Mouse (Mus musculus) megakaryocyte progenitor cell, adult 5-6 weeks (primary cell): ENCODE measurements at regions not wholly inside any gene's neighbourhood (a gene's known extent, or its start where the extent isn't known, plus 50 kb on each side); places are given as distances from the start of the nearest gene placed in this dataset.

ENCODE experiments used
- ATAC-seq: replicated peaks from 2 replicates; pipeline ENCODE4 v1.8.0; 2016; ENCODE audit warnings: mild to moderate bottlenecking, moderate TSS enrichment, inconsistent platforms; ENCODE audit not compliant: poor library complexity

DNA sequence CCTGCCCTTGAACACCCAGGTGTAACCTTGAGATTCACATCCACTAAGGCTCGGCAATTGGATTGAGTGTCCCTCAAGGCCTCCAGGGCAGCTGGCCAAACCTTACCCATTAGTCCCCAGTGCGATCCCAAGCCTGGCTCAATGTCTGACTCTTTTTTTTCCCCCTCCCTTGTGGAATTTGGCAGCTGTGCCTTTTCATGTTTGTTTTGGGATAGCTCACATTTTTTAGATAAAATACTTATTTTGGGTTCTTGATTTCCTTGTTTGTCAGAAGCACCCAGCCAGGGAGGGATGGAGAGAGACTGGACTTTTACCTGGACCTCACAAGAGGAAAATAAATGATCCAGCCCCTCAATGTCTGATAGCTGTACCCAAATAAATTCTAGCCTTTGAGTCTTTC lies 134.5 kb downstream of the Gm10295 start:
- no peak for ATAC-seq

DNA sequence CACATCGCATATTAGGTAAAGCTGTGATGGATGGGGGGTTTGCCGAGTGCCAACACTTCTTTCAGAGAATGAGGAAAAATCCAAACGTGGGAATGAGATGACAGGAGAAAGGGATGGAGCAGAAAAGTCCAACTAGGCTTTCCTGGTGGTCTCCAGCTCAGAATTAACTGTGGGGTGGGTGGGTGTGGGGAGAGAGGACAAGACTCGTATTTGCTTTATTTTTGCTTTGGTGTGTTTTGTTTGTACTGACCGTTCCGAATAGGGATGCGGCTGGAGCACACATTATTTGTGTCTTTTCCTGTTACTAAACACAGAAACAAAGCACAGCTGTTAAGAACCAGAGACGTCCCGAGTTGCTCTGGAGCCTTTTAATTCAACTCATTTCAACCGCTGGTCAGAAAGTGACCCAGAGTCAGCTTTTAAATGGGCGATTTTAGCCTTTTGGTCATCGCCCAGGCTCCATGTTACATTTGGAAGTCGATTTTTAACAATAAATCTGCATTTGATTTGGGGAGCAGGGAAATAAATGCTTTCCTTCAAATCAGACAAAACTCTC lies 136.7 kb downstream of the Gm10295 start:
- no peak for ATAC-seq

DNA sequence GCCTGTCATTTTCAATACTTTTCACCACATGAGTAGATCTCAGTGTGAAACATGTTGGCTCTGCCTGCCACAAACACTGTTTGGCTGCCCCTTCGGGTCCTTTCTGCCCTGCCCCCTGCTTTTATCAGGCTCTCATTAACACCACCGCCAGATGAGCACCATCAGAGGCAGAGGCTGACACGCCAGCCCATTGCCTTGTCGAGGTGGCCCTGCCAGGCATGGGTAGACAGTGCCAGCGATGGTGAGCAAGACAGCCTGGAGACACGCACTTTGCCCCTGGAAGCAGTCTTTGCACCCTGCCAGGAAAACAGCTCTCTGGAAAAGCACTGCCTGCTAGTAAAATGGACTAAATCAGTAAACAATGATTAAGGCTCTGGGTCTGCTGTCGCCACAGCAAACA lies 158.2 kb downstream of the Gm10295 start:
- no peak for ATAC-seq

DNA sequence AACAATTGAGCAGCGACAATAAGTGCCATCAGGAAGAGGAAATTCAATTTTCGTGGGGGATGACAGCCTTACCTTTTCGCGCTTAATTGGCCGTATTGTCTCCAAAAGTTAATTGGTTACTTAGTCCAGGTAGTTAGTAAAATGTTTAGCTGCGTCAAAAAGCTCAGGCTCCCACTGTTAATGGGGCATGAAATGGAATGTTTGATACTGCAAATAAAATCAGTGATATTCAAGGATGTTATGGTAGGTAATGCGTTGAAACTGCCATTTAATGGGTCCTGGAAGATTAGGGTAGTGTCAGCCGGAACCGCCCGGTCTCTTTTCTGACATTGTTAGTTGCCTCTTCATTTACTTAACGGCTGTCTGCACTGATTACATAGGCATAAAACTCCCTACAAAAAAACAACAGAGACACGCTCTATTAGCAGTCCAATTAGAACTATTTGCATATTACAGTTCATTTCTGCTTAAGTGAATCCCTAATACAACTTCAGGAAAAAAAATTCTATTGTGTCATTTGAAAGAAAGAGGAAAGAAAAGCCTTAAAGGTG lies 161.0 kb downstream of the Gm10295 start:
- ATAC-seq, result no peak

DNA sequence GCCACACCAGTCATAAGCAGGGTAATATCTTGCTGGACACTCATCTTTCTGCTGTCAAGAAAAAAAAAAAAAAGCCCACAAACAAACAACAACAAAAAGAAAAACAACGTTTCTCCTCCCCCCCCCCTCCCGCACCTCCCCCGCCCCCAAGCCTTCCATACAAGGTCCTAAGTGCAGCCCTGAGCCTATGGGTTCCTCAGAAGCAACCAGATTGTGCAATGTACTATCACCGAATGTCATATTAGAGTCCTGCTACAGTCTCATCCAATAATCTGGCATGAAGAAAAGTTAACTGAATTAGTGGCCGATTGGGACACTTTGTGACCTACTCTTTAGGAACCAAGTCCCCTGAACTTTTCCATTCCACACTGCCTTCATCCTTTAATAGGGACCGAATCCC lies 161.5 kb downstream of the Gm10295 start:
- no peak for ATAC-seq

DNA sequence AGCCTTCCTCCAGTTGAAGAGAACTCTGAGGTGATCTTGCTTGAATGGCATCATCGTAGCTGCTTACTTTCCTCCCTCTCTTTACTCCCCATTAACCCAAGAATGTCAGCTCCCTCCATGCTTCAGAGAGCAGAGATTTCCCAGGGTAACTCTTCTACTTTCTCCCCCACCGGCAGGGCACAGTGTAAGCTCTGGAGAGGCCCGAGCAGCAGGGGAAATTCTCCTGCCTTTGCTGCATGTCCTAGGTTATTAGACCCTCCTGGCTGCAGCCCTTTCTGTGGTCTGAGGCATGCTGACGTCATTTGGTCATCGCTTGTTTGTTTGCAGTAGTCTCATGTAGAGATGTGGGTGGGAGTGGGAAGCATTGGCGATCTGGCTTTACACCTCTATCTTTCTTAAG lies 163.2 kb downstream of the Gm10295 start:
- no peak for ATAC-seq

DNA sequence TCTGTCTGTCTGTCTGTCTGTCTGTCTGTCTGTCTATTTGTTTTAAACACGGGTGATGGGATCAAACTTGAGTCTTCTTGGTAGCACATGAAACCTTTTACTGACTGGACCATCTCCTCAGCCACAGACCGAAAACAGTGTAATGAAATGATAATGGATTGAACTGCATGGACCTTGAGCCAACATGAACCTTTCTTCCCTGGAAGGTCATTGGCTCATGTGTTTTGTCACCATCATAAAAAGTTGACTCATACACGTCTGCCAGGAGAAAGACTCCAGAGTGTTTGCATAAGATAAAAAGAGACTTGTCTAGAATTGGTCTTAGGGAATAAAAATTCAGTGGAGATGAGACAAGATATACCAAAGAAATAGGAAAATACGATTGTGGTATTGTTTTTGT lies 176.4 kb downstream of the Gm10295 start:
- no peak for ATAC-seq

DNA sequence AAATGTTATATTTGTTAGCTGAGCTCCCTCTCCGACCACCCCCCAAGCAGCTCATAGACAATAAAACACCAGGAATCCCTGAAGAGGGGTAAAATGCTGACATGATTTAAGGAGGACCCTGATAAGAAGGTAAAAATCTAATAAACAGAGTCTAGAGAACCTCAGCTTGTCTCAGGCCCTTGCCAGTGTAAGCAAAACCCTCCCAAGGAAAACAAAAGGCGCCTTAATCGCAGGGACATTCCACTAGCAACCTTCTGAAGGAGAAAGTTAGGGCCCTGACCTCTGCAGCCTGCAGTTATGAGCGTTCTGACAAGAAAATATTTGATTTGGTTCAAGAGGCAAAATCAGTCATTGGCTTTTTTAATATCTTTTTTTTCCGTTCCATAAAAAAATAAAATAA lies 212.2 kb downstream of the Gm10295 start:
- ATAC-seq, result no peak

DNA sequence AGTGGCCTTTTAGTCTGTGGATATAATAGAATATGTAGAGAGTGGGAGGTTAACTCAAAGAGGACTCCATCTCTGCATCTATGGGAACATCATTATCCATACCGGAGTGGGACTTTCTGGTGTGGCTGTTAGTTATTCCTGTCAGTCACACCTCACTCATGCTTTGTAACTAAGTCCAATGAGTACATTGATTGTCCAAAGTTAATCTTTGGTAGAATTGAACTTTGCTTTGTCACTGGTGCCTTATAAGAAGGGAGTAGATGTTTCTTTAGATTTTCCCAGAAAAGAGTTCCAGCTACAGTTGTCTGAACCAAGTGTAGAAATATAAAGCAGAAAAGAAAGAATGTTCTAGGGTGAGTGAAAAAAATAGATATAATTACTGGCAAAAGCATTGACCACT lies 221.3 kb downstream of the Gm10295 start:
- ATAC-seq, result no peak

DNA sequence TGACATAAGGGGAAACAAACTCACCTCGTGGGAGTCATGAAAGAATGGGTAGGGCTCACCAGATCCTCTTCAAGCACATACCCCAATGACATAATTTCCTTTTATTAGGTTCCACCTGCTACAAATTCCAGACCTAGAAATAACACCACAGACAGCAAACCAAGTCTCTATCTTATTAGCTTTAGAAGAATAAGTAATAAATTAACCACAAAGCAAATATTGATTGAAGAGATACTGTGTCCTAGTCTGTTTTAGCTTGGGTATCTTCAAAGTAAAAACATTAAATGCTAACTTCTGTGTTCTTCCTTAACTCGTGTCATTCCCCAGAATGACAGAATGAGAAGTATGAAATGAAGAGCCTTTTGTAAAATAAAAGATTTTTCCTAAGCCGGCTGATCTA lies 222.4 kb downstream of the Gm10295 start:
- no peak for ATAC-seq

DNA sequence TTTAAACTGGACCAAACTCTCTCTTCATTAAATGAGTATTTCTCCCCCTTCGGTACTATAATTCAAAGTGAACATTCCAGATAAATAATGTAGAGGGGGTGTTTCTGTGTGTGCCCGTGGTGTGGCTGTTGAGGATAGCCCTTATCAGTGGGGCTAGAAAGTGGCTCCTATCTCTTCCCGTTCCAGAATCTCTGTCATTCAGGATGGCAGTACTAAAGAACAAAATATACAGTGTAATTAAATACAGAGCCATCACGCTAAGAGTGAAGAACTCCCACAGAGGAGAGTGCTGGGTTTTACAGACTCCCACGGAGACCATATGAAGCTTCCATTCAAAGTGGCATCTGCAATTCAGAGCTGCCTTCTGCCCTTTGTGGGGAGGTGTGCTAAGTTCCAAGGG lies 229.8 kb downstream of the Gm10295 start:
- no peak for ATAC-seq

DNA sequence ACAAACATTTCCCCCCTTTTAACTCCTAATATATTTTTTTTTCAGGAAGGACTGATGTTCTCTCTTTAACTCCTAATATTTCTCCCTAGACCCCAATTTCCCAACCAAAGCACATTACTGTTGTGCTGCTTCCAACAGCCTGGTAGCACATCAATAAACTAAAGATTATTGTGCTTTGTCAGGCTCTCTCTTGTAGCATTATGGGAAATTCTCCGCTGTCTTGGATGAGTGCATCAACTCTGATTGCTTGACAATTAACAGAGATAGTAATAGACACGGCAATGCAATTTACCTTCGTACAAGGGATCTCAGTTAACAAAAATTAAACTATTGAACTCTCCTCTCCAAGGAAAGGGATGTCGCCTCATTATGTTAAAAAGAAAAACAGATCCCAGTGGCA lies 230.3 kb downstream of the Gm10295 start:
- no peak for ATAC-seq

DNA sequence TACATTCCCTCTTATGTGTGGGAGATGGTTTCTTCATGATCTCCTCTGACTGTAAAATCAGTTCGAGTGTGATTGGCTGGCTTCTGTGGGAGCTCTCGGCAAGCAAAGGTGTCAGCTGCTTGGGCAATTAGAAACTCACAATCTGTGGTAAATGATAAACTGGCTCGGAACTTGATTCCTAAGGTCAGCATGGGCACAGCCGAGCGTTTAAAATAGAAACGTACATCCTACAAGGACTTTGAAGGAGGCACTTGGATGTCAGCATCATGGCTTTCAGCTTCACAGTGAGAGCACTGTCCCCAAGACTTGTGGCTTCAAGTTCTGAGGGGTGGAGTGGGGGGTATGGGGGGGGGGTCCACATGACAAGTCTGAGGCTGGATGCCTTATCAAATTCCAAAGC lies 231.3 kb downstream of the Gm10295 start:
- ATAC-seq, result no peak

DNA sequence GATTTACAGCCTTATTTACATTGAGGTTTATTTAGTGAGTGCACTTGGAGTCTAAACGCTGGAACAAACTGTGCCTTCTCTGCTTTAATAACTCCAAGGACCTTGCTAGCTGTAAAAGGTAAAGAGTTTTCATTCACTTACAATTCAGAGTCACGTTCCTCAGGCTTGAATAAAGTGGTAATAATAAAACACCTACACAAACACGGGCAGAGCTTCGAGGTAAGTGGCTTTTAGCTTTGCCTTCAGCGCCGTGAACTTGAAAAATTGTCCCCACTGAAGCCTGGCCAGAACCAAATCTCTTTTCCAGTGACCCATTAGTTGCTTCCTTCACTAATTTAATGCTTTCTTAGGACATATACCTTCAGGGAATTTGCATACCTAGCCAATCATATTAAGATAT lies 244.2 kb downstream of the Gm10295 start:
- ATAC-seq, result no peak

DNA sequence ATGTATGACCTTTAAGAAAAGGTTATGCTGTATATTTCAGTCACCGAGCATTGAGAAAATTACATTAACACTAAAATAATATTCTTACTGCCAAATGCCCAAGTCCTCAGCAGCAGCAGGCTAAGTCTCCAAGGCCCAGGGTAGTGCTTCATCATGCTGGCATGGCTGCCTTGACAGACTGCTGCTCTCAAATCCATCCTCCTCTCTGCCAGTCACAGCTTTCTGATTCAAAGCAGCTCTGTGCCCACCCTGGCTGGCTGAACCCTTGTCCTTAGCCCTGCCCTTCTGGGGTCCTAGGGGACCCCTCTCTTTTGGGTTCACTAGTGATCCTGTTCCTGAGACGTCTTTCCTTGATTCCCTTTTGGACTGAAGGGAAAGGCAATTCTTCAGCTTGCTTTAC lies 251.0 kb downstream of the Gm10295 start:
- ATAC-seq, result no peak

DNA sequence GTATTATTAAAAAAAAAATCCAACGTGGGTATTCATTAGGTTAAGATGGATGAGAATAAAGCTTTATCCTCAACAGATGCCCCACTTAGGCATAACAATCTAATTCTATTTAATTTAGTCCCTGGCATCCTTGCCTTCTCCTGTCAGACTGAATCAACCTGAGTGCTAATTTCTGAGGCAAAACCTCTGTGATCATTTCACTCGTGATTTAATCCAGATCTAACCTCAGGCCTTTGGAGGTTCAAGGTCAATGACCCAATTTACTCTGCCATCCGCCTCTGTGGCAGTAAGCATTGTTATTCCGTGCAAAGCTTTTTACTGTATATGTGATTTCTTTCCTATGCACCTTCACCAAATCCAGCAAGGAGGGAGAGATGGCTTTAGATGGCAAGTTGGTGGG lies 253.0 kb downstream of the Gm10295 start:
- no peak for ATAC-seq

DNA sequence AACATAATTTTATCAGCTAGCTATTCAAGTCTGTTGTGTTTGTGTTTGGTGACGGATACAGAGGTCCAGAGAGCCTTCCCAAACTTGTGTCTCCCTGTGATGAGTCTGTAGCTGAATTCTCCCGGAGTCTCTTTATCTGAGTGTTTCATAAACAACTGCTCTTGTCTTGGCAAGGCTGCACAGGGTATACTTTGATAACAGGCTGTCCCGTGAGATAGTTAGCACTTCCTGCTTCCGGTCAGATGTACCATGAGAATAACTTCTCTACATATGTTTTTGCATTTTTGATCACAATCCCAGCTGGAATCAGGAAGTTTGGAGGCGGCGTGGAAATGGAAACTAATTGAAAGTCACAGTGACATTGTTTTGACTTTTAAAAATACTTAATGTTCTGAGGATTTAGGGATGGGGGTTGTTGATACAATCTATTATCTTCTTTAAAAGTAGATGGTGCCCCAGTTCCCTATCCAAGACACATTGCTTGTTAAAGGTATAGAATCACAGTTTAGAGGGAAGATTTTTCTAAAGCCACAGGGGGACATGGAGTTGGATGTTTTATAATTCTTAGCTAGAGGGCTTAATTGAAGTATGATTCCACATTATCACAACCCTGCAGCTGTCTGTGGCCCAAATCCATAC lies 257.9 kb downstream of the Gm10295 start:
- no peak for ATAC-seq

DNA sequence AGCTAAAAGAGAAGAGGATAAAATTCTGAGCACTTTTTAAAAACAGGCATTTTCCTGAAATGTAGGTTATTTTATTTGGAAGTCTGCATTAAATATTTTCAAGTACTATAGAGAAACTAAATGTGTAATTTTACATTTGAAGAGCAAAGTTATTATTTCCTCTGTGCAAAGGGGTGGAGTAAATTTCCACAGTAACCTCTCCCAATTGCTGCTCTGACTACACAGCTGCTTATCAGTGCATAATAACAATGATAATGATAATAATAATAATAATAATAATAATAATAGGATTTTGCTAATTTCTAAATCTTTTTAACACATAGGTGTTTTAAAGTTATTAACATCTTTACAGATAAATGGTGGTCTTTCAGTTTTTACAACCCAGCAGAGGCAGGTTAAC lies 258.5 kb downstream of the Gm10295 start:
- ATAC-seq, result no peak

DNA sequence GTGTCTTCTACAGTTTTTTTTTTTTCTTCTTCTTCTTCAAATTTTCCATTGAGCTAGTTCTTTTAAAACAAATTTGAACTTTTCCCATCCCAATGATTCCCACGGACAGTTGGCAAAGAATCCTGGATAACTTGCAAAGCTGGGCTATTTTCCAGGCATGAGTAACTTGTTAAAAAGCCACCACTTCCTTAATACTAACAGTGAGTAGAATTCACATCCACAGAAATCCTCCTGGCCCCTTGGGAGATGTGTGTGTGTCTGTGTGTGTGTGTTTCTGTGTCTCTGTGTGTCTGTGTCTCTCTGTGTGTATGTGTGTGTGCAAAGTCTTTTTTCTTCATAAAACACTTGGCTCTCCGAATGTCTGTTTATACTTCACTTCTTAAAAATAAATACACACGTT lies 259.0 kb downstream of the Gm10295 start:
- ATAC-seq, result no peak

DNA sequence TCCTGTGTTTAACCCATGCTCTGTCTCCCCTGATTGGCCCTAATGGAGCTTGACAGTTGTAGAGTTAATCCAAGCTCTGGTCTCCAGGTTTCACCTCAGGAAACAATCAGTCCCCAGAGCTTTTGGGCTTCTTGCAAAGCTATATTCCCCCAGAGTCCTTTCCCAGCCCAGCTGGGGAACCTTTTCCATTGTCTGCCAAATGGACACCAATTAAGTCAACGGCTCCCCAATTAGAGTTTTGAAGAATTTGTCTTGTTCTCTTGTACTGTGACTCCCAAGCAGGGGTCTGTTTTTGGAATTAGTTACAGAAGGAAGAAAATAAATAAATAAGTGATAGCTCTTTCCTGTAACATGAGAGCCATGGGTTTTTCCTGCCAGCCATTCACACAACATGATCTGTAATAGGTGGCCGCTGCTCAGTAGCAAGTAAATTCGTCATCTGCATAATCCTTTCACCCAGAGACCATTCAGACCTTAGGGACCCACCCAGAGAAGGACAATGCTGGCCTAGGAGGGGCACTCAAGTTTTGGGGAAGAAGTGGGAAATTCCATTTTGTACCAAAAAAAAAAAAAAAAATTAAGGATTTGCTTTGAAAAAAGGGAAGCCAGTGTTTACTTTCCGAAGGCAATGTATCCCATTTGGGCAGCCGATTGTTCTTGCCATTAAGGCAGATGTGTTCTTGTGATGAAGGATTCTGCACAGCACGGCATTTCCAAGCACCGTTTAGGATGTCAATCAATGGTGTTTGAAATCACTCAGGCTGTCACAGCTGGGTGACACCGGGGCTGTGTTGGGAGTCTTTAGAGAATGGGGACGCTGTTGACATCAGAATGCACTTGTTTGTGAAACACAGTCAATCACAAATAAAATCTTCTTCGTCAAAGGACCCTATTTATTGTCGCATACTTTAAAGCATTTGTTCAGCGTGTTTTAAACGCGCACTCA lies 286.6 kb downstream of the Gm10295 start:
- ATAC-seq, result no peak

DNA sequence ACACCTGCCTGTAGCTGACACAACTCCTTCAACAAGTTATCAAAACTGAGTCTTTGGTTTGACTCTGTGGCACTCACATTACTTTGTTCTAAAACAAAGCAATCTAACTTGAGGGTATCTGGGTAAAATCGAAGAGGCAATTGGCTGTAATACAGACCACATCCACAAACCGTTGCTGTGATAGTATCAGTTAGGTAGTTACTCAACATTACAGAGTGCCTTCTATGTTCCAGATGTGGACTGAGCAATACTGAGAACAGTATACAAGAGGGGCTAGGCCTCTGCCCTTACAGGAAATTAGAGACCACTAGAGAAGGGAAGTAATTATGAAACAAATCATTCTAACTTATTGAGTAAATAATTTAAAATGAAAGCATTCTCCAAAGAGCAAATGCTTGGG lies 300.5 kb downstream of the Gm10295 start:
- peak; percentile 87 for ATAC-seq

DNA sequence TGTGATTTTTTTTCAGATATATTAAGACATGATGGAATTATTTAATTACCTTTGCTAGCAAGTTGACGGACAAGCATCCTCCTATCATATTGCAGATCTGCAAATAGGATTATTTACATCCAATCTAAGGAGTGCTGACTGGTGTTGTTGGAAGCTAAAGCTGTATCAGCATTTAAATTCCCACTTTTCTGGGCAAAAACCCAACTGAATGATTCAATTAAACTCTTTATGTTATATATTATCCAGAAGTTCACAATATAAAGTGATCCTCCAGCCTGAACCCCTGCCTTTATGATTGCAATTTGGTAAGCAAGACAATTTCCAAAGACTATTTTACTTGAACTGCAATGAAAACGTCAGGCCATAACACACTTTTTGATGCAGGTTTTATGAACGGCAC lies 304.1 kb downstream of the Gm10295 start:
- ATAC-seq, result no peak
